Mouse (Mus musculus): ENCODE measurements around the gene Zfand3. TPM values are rescaled to one million over a fixed set of nuclear protein-coding genes. Genes with fewer than 3 reads are reported as not detected.

Zfand3 gene
- polyA plus RNA-seq, 1 experiment from 2014 or later: 43.0 TPM

GRCm38 (mm10) chr17:30163793-30164192 is 159.3 kb downstream of the Zfand3 start:
- no peaks in the 10 kb centered on the region for H3K9me3 ChIP-seq
- no peaks in the 10 kb centered on the region for H3K27me3 ChIP-seq (replicated peaks)
- no peaks in the 10 kb centered on the region for H3K36me3 ChIP-seq
- H3K27ac ChIP-seq: no peak overlapping the region
- no peak overlapping the region for H3K9ac ChIP-seq
- no peak for ATAC-seq
- H3K4me1 ChIP-seq (replicated peaks): 0 out of 2 replicates have a peak, but pooled peaks cover 7% of the 10 kb centered on the region
- WGBS: 83% methylated on average over 6 of the region's 6 CpGs
- no peak overlapping the region for H3K4me3 ChIP-seq (replicated peaks)
- H3K4me2 ChIP-seq (replicated peaks): no peak overlapping the region

GRCm38 (mm10) chr17:30164818-30165217 is 160.3 kb downstream of the Zfand3 start:
- Histone ChIP-seq H3K9ac (no peak overlapping the region), H3K36me3 (no peaks in the 10 kb centered on the region), H3K4me1 (replicated peaks) (0 out of 2 replicates have a peak, but pooled peaks cover 4% of the 10 kb centered on the region), H3K27me3 (replicated peaks) (no peaks in the 10 kb centered on the region), H3K4me2 (replicated peaks) (no peak overlapping the region), H3K27ac (no peak overlapping the region), H3K4me3 (replicated peaks) (no peak overlapping the region), H3K9me3 (no peaks in the 10 kb centered on the region)
- ATAC-seq: no peak
- 81% methylated on average over 9 of the region's 9 CpGs for whole genome bisulfite sequencing

- no peak overlapping the region for H3K27ac ChIP-seq
- no peaks in the 10 kb centered on the region for H3K9me3 ChIP-seq
- H3K4me1 ChIP-seq (replicated peaks): no peaks in the 10 kb centered on the region
- H3K36me3 ChIP-seq: peaks cover 3% of the 10 kb centered on the region; the same call in 1 of the 2 replicates
- 85% methylated on average over 4 of the region's 4 CpGs for WGBS
- H3K27me3 ChIP-seq (replicated peaks): no peaks in the 10 kb centered on the region
- ATAC-seq: no peak
- no peak overlapping the region for H3K9ac ChIP-seq
- H3K4me2 ChIP-seq (replicated peaks): no peak overlapping the region
- H3K4me3 ChIP-seq (replicated peaks): no peak overlapping the region
These were observed 172.9 kb downstream of the Zfand3 start for GRCm38 (mm10) chr17:30177435-30177834.

GRCm38 (mm10) chr17:30178402-30178801 is 173.9 kb downstream of the Zfand3 start:
- 94% methylated on average over 1 of the region's 1 CpGs for WGBS
- Histone ChIP-seq H3K4me1 (replicated peaks) (no peaks in the 10 kb centered on the region), H3K4me2 (replicated peaks) (no peak overlapping the region), H3K27ac (no peak overlapping the region), H3K36me3 (peaks cover 7% of the 10 kb centered on the region; the same call in 1 of the 2 replicates), H3K4me3 (replicated peaks) (no peak overlapping the region), H3K27me3 (replicated peaks) (no peaks in the 10 kb centered on the region), H3K9ac (no peak overlapping the region), H3K9me3 (no peaks in the 10 kb centered on the region)
- ATAC-seq: no peak

GRCm38 (mm10) chr17:30180197-30180596 is 175.7 kb downstream of the Zfand3 start:
- Histone ChIP-seq H3K4me1 (replicated peaks) (no peaks in the 10 kb centered on the region), H3K27ac (no peak overlapping the region), H3K36me3 (peaks cover 7% of the 10 kb centered on the region; the same call in 1 of the 2 replicates), H3K9me3 (no peaks in the 10 kb centered on the region), H3K4me3 (replicated peaks) (no peak overlapping the region), H3K9ac (no peak overlapping the region), H3K4me2 (replicated peaks) (no peak overlapping the region), H3K27me3 (replicated peaks) (no peaks in the 10 kb centered on the region)
- no peak for ATAC-seq
- WGBS: 89% methylated on average over 6 of the region's 6 CpGs

- Histone ChIP-seq H3K36me3 (peaks cover 7% of the 10 kb centered on the region; the same call in 1 of the 2 replicates), H3K27me3 (replicated peaks) (no peaks in the 10 kb centered on the region), H3K9ac (no peak overlapping the region), H3K9me3 (no peaks in the 10 kb centered on the region), H3K27ac (no peak overlapping the region), H3K4me2 (replicated peaks) (no peak overlapping the region), H3K4me3 (replicated peaks) (no peak overlapping the region), H3K4me1 (replicated peaks) (no peaks in the 10 kb centered on the region)
- ATAC-seq: no peak
- 70% methylated on average over 4 of the region's 4 CpGs for WGBS
These were observed 177.0 kb downstream of the Zfand3 start for GRCm38 (mm10) chr17:30181554-30181953.

GRCm38 (mm10) chr17:30182063-30182462 is 177.5 kb downstream of the Zfand3 start:
- Histone ChIP-seq H3K4me3 (replicated peaks) (no peak overlapping the region), H3K27me3 (replicated peaks) (no peaks in the 10 kb centered on the region), H3K4me1 (replicated peaks) (peaks cover 2% of the 10 kb centered on the region; the same call in 1 of the 2 replicates), H3K9ac (no peak overlapping the region), H3K27ac (no peak overlapping the region), H3K4me2 (replicated peaks) (no peak overlapping the region), H3K36me3 (peaks cover 7% of the 10 kb centered on the region; the same call in 1 of the 2 replicates), H3K9me3 (no peaks in the 10 kb centered on the region)
- 63% methylated on average over 2 of the region's 2 CpGs for WGBS
- ATAC-seq: no peak

- 0 out of 2 replicates have a peak, but pooled peaks cover 3% of the 10 kb centered on the region for H3K36me3 ChIP-seq
- H3K27me3 ChIP-seq (replicated peaks): no peaks in the 10 kb centered on the region
- H3K4me3 ChIP-seq (replicated peaks): no peak overlapping the region
- H3K9me3 ChIP-seq: no peaks in the 10 kb centered on the region
- H3K4me2 ChIP-seq (replicated peaks): no peak overlapping the region
- H3K4me1 ChIP-seq (replicated peaks): peaks cover 14% of the 10 kb centered on the region
- WGBS: 88% methylated on average over 6 of the region's 6 CpGs
- no peak overlapping the region for H3K9ac ChIP-seq
- ATAC-seq: no peak
- no peak overlapping the region for H3K27ac ChIP-seq
These were observed 179.0 kb downstream of the Zfand3 start for GRCm38 (mm10) chr17:30183561-30183960.

GRCm38 (mm10) chr17:30187154-30187553 is 182.6 kb downstream of the Zfand3 start:
- 84% methylated on average over 6 of the region's 6 CpGs for WGBS
- Histone ChIP-seq H3K9me3 (no peaks in the 10 kb centered on the region), H3K36me3 (0 out of 2 replicates have a peak, but pooled peaks cover 3% of the 10 kb centered on the region), H3K27me3 (replicated peaks) (no peaks in the 10 kb centered on the region), H3K4me3 (replicated peaks) (no peak overlapping the region), H3K4me2 (replicated peaks) (no peak overlapping the region), H3K9ac (no peak overlapping the region), H3K4me1 (replicated peaks) (peaks cover 18% of the 10 kb centered on the region), H3K27ac (no peak overlapping the region)
- ATAC-seq: no peak

- no peak overlapping the region for H3K9ac ChIP-seq
- no peak for ATAC-seq
- H3K27ac ChIP-seq: no peak overlapping the region
These were observed 183.0 kb downstream of the Zfand3 start for GRCm38 (mm10) chr17:30187581-30187980.

GRCm38 (mm10) chr17:30188031-30188981 is 183.8 kb downstream of the Zfand3 start:
- H3K4me3 ChIP-seq (replicated peaks): no peak overlapping the region
- 38% methylated on average over 20 of the region's 20 CpGs for WGBS
- no peak overlapping the region for H3K9ac ChIP-seq
- H3K36me3 ChIP-seq: 0 out of 2 replicates have a peak, but pooled peaks cover 4% of the 10 kb centered on the region
- H3K27me3 ChIP-seq (replicated peaks): no peaks in the 10 kb centered on the region
- H3K27ac ChIP-seq: no peak overlapping the region
- ATAC-seq: 0 out of 2 replicates have a peak, but pooled peaks have one; percentile 45
- H3K9me3 ChIP-seq: no peaks in the 10 kb centered on the region
- H3K4me1 ChIP-seq (replicated peaks): peaks cover 18% of the 10 kb centered on the region
- no peak overlapping the region for H3K4me2 ChIP-seq (replicated peaks)

More at GRCm38 (mm10) chr17:30187581-30187980, 183.0 kb downstream of the Zfand3 start:
- Histone ChIP-seq H3K4me1 (replicated peaks) (peaks cover 18% of the 10 kb centered on the region), H3K4me2 (replicated peaks) (no peak overlapping the region), H3K36me3 (0 out of 2 replicates have a peak, but pooled peaks cover 5% of the 10 kb centered on the region), H3K9me3 (no peaks in the 10 kb centered on the region), H3K4me3 (replicated peaks) (no peak overlapping the region), H3K27me3 (replicated peaks) (no peaks in the 10 kb centered on the region)
- 51% methylated on average over 5 of the region's 5 CpGs for WGBS

GRCm38 (mm10) chr17:30191097-30191640 is 186.6 kb downstream of the Zfand3 start:
- no peak overlapping the region for H3K9ac ChIP-seq
- peaks cover 20% of the 10 kb centered on the region for H3K4me1 ChIP-seq (replicated peaks)
- no peak for ATAC-seq
- H3K9me3 ChIP-seq: no peaks in the 10 kb centered on the region
- no peak overlapping the region for H3K4me2 ChIP-seq (replicated peaks)
- H3K4me3 ChIP-seq (replicated peaks): no peak overlapping the region
- 0 out of 2 replicates have a peak, but pooled peaks cover 4% of the 10 kb centered on the region for H3K36me3 ChIP-seq
- H3K27ac ChIP-seq: no peak overlapping the region
- 75% methylated on average over 11 of the region's 11 CpGs for WGBS
- no peaks in the 10 kb centered on the region for H3K27me3 ChIP-seq (replicated peaks)

Measured in intestine, embryonic 15.5 days (tissue).